17 mouse cellular contexts compared by ENCODE assay signal in genomic region chr1:118789871-118790270, GRCm38 (mm10).
A peak's percentile ranks its signal among the peaks of the same experiment; 100 is the strongest.
DNase-seq lines count a peak whose midpoint lies in the region; ATAC-seq lines count a peak whose summit lies in the region.
"Had no signal": no experiment of that assay in that cellular context is flagged by ENCODE, and none has a peak within 500 bp of the region (broad histone marks: within the 10 kb centered on the region; RNA-seq: fewer than 3 reads in every experiment).

No protein-coding gene starts in this region.

- H3K4me1 ChIP-seq in forebrain, embryonic 14.5 days (ENCODE audit: control insufficient read depth, insufficient read depth, low read length) = no peaks in the 10 kb centered on the region
- no peaks in the 10 kb centered on the region for H3K4me1 ChIP-seq in forebrain, embryonic 12.5 days
- H3K4me1 ChIP-seq: heart, embryonic 10.5 days; hindbrain, embryonic 12.5 days had no signal

- H3K9ac ChIP-seq in forebrain, embryonic 14.5 days (ENCODE audit: low read length) = no peak overlapping the region
- H3K9ac ChIP-seq in forebrain, embryonic 12.5 days = no peak overlapping the region
- H3K9ac ChIP-seq: hindbrain, embryonic 12.5 days had no signal

- peak; percentile 15; the same call in 1 of the 2 replicates for ATAC-seq in forebrain, embryonic 14.5 days
- ATAC-seq in forebrain, embryonic 12.5 days (ENCODE audit: low FRiP score) = no peak
- no peak for ATAC-seq in frontal cortex, adult (ENCODE audit: low TSS enrichment)

- H3K27me3 ChIP-seq in forebrain, embryonic 14.5 days (replicated peaks; ENCODE audit: control insufficient read depth, insufficient read depth, low read length) = no peaks in the 10 kb centered on the region
- H3K27me3 ChIP-seq in forebrain, embryonic 12.5 days = no peaks in the 10 kb centered on the region

- H3K4me2 ChIP-seq in forebrain, embryonic 14.5 days (ENCODE audit: low read length) = no peak overlapping the region
- H3K4me2 ChIP-seq in forebrain, embryonic 12.5 days = no peak overlapping the region
- H3K4me2 ChIP-seq: hindbrain, embryonic 12.5 days had no signal

- H3K27ac ChIP-seq in forebrain, embryonic 14.5 days (ENCODE audit: low read depth, low read length) = no peak overlapping the region
- no peak overlapping the region for H3K27ac ChIP-seq in forebrain, embryonic 12.5 days
- H3K27ac ChIP-seq: heart, embryonic 10.5 days; hindbrain, embryonic 12.5 days had no signal

- no peaks in the 10 kb centered on the region for H3K36me3 ChIP-seq in forebrain, embryonic 14.5 days (ENCODE audit: control insufficient read depth, insufficient read depth, low read length)
- no peaks in the 10 kb centered on the region for H3K36me3 ChIP-seq in forebrain, embryonic 12.5 days (replicated peaks)
- H3K36me3 ChIP-seq: G1E; heart, embryonic 10.5 days; hindbrain, embryonic 12.5 days had no signal

- no peak for DNase-seq in forebrain, embryonic 14.5 days (ENCODE audit: low spot score)
- DNase-seq in cerebellum, adult 9-10 months = peak; percentile 34
- peak; percentile 13 to 14 for DNase-seq in cerebellum, postnatal 36 days
- no peak for DNase-seq in Muller cell, postnatal 12 days (ENCODE audit: inconsistent ontology term)
- no peak for DNase-seq in thymus, postnatal 10 days (ENCODE audit: low spot score in 2 of 2)
- DNase-seq: adrenal gland, postnatal 10 days; gastrocnemius, postnatal 10 days; heart, adult 18-20 months; heart, postnatal 10 days; heart, postnatal 4 days; kidney, adult 11 months; kidney, adult 9 months had no signal

- H3K9me3 ChIP-seq in forebrain, embryonic 14.5 days (replicated peaks; ENCODE audit: control insufficient read depth, low read length) = no peaks in the 10 kb centered on the region
- H3K9me3 ChIP-seq in forebrain, embryonic 12.5 days = peaks cover 7% of the 10 kb centered on the region; the same call in 1 of the 2 replicates
- H3K9me3 ChIP-seq: heart, embryonic 10.5 days had no signal

- WGBS in forebrain, embryonic 14.5 days = 73% methylated on average over 2 of the region's 2 CpGs
- WGBS in forebrain, embryonic 12.5 days = 86% methylated on average over 2 of the region's 2 CpGs

- H3K4me3 ChIP-seq in forebrain, embryonic 14.5 days (ENCODE audit: low read depth, low read length) = no peak overlapping the region
- H3K4me3 ChIP-seq in forebrain, embryonic 12.5 days (replicated peaks) = no peak overlapping the region
- H3K4me3 ChIP-seq: heart, embryonic 10.5 days; hindbrain, embryonic 12.5 days had no signal

Comparison
In these comparisons a context has a peak if more than half of its experiments do, and no peak if none do; other contexts are left out.
1. DNase-seq: peak in cerebellum, adult 9-10 months (single experiment) and cerebellum, postnatal 36 days (2 of 2); none in forebrain, embryonic 14.5 days (single experiment), Muller cell, postnatal 12 days (single experiment) and thymus, postnatal 10 days (0 of 2).